Mouse (Mus musculus) thymus, postnatal 36 days (tissue): ENCODE data around the gene Armc10.
"Not testable (repeated sequence)": the region's sequence is repeated elsewhere in the genome, so short reads cannot be mapped to it uniquely, and the experiment has no call there.

Experiments used
- DNase-seq, 2 experiments: peaks; one replicate each; pipeline ENCODE4 v3.0.0; 2022; ENCODE audit warnings: mixed read lengths in 2 of 2

The Armc10 gene

DNA sequence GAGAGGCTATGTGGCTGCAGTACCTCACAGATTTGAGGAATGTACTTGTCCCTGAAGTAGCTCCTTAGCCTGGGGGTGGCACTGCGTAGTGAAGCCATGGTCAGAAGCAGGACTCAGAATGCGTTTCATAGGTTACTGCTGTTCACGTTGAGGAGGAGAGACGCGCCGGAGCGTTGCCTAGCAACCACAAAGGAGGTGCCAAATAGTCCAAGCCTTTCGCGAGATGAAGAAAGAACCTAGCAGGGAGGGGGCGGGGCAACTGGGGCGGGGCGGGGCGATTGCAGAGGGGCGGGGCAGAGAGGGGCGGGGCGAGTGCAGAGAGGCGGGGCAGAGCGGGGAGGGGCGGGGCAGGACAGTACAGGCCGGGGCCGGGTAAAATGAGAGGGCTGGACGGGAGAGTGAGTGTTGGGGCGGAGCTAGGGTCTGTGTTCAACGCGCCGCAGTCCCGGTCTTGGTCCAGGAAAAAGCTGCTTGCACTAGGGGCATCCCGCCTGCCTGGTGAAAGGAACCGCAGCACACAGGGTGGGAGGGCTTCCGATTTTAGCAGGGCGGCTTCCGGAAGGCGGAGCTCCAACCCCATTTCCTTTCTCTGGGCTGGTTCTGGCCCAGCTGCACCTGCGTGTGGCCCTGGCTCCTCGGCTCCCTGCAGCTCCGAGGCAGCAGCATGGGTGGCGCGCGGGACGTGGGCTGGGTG is at the start of gene Armc10, which contains the start of gene Fbxl13:
Gene Armc10 (plus strand): TSS at position 375 of the 694 bp plus-strand sequence.
Gene Fbxl13 (minus strand): TSS at position 196 of the 694 bp plus-strand sequence.
- DNase-seq: peak; percentile 89 to 94

DNA sequence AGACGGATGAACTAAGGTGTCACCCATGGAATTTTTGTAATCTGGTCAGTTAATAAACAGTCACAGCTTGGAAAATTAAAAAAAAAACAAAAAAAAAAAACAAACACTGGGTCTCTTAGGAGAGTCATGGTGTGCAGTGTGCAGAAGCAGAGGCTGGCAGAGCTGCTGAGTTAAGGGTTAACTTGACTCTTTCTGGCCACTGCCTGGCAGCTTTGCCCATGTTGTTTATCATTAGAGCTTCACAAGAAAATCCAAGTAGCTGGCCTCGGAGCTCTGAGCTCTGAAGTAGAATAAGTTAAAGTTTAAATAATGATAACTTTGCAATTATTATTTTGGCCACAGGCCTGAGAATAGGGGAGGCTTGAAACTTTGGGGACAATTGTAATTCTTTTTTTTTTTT is 46.1 kb upstream of the Armc10 start:
- DNase-seq: not testable (repeated sequence)

GRCm38 (mm10) chr5:21599961-21600360 is 45.7 kb upstream of the Armc10 start:
- no peak for DNase-seq

DNA sequence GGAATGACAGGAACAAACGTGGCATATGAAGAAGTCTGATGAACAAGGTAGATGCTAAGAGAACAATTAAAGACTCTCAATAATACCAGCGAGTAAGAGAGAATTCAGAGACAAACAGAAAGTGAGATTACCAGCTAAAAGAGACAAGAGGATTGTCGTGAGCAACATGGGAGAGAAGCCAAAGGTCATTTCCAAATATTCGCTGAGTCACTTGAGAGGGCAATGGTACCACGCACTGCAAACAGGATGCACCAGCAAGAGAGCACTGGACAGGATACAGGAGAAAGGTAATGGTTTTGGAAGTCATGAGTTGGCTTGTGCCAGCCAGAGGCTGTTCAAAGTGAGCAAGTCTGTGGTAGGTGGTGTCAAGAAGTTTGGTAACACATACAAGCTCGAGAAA is 39.7 kb upstream of the Armc10 start:
- DNase-seq: no peak

GRCm38 (mm10) chr5:21608311-21609304 is 37.0 kb upstream of the Armc10 start:
- DNase-seq: no peak

GRCm38 (mm10) chr5:21610996-21611395 is 34.6 kb upstream of the Armc10 start:
- no peak for DNase-seq

GRCm38 (mm10) chr5:21614299-21614698 is 31.3 kb upstream of the Armc10 start:
- not testable (repeated sequence) for DNase-seq

DNA sequence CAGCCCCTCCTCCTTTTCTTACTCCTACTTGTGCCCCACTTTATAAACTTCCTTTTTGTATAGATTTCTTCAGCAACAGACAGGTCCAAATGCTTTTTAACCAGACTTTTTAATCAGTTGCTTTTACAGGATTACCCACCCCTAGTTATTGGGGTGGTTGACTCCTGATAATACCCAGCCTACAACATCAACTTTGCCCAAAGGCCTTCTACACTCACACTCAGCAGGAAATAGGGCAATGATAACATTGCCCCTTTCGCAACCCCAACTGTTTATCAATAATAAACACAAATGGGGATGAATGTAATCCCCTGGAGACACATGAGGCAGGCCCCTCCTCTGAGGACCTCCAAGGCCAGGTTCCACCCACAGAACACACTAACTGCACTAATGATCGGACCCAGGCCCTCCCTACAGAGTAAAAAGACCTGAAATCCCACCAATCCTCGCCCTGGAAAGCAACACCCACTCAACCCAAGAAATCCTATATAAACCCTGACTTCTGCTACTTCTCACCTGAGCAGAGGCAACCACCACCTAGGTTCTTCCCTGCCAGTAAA is 29.1 kb upstream of the Armc10 start:
- DNase-seq: no peak

DNA sequence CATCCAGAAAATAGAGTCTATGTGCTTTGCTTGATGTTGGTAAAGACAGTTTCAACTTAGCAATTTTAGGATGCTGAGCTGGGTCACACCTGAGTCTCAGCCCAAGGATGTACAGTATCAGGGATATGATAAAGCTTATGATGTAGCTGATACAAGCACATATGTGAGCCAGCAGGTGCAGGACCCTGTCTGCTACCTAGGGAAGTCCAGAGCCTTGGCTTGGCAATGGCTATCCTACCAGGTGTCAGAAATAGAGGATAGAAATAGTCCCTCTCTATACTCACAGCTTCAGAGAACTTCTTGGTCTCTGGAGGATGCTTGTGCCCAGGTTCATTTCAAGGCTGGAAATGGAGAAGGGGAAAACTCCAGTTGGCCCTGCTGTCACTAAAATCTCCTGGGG is 19.7 kb upstream of the Armc10 start:
- DNase-seq: no peak

DNA sequence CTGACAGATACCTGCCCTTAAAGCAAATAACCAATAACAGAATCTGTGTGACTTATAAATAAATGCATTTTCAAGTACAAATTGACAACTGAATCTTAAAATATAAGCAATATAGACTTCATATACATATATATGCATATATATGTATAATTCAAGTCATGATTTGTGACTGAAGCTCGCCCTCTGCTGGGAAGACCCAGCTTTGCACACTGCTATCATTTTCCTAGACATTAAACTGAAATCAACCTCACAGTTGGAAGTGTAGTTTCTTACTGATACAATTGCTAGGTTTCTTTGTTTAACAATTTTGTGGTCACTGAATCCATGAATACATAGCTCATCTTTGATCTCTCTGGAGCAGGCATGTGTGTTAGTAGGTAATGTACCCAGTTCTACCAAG is 4.7 kb upstream of the Armc10 start:
- DNase-seq: peak; percentile 34 to 48

- DNase-seq: no peak
Observed at GRCm38 (mm10) chr5:21643606-21644005, 2.0 kb upstream of the Armc10 start.

DNA sequence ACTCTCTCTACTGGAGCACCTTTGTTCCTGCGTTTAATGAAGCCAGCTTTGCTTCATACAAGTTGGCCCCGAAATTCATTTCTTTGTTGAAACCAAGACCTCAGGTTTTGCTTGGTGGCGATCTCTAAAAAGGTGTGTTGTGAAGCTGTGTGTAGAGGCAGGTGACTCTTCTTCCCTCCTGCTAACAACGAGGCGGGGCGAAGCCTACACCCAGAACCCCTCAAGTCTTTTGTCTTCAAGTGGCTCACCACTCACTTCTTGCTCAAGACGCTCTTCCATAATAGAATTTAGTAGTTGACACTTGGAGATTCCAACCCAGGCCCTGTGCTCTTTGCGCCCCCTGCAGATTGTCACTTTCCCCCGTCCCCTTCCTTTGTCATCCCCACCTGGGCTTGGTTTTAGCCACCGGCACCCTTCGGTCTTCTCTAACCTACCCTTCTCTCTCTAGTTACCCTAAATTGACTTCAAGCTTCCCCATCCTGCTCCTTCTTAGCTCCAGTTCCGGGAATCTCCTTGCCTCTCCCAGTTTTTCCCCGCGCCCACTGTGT is 648 bp upstream of the Armc10 start:
- DNase-seq: peak; percentile 61 to 63

GRCm38 (mm10) chr5:21646133-21646491 is 499 bp downstream of the Armc10 start:
- DNase-seq: no peak

- DNase-seq: no peak
Observed at GRCm38 (mm10) chr5:21650736-21651135, 5.1 kb downstream of the Armc10 start.

DNA sequence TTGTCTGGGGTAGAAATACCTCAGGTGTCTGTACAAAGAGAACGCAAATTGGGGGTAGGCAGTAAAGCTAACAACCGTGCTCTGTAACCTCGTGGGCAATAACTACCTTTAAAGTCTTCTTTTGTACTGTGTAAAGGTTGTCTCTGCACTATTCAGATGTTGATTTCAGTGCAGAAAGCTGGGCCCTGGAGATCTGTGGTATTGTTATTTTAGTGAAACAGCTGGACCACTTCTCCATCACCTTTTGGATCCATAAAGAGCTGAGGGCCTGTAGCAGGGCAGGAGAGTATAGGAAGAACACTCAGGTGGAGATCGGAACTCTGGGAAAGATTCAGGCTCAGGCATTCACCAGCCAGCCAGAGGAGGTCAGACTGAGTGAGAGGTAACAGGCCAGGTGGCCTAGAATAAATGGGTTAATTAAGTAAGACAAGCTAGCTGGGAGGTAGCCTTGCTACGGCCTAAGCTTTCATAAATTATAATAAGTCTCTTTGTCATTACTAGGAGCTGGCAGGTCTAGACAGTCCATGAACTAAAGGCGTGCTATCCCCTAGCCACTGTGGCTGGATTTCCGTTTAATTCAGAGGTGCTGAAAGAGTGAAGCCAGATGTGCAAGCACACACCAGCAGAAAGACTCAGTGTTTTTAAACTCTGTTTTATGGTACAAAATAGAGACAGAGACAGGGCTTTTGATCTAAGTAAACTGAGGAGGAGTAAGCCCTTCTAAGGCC is 6.4 kb downstream of the Armc10 start:
- DNase-seq: no peak

DNA sequence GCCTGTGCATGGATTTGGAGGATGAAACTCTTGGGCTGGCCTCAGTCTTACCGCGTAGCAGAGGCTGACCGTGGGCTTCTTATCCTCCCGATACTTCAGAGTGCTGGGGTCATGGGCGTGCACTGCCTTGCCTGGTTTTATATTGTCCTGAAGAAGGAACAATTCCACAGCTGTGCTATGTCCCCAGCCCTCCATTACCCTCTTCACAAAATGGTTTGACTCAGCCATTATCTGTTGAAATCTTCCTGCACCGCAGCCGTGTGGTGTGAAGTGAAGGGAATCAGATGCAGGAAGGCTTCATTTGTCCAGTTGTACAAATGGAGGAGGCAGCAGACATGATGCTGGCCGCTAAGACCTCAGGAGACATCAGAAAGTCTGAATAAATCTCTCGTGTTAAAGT is 11.3 kb downstream of the Armc10 start:
- no peak for DNase-seq

GRCm38 (mm10) chr5:21658038-21658437 is 12.4 kb downstream of the Armc10 start:
- DNase-seq: no peak

DNA sequence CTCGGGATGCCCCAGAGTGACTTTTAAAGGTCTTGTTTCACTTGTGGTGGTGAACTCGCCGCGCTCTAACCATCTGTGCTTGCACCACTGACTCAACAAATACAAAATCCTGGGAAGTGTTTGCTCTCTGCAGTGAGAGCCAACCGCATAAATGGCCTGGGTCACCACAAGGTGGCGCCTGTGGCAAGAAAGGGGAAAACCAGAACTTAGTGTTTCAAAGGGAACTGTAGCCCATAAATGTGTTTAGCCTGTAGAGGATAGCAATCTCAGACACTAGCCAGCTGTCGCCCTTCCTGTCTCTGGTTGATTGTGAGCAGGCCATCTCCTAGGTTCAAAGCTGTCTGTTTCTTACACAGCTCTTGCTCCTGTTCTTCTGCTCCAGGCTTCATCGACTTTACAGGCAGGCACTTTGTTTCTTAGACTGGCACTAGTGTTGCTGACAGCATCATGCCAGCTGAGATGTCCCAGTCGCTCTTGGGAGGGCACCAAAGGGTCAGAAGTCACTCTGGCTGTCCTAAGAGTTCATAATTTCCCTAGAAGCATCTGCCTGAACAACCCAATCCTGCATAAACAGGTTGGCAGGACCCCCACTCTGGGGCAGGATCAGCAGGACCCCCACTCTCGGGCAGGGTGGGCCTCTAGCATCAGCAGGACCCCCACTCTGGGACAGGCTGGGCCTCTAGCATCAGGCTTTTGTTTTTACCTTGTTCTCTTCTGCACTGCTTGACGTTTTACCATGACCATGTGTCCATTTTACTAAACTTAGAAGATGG is 13.2 kb downstream of the Armc10 start:
- DNase-seq: peak; percentile 71 to 72

DNA sequence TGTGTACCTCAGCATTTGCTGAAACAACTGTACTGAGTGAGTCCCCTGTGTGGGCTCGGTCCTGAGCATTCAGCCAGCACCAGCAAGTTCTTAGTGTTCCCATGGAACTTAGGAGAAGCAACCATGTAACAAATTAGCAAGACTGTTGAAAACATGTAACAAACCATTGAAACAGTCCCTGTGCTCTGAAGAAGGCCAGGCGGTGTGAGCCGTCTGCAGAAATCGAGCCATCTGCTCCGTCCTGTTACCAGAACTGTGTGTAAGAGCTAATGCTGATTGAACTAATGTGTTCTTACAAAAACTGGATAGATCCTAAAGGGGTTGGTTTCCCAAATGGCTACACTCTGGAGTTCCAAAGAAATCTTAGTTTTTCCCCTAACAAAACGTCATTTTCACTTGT is 15.2 kb downstream of the Armc10 start:
- no peak for DNase-seq

DNA sequence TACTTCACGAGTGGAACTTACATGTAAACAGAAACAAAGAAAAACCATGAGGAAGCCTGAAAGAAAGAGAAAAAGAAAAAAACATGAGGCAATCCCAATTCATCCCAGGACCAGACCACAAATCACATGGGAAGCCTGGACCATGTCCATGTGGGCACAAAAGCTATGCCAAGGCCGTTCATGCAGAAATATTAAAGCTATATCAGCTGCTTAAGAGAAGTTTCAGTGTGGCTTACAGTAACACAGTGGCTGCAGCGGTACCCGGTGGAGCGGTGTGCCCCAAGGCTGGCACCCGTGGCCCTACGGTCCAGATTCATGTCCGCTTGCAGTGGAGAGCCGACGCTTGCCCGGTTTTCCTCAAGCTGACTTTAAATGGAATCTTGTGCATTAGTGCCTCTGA is 17.5 kb downstream of the Armc10 start:
- no peak for DNase-seq
